Mouse (Mus musculus): Measurements from ENCODE around the gene Sema3d. TPM values are rescaled to one million over a fixed set of nuclear protein-coding genes. Genes with fewer than 3 reads are reported as not detected.

The Sema3d gene
- total RNA-seq, 1 experiment, result 0.76 TPM

GRCm38 (mm10) chr5:12579752-12580151, 196.6 kb downstream of the Sema3d start:
- H3K9me3 ChIP-seq (ENCODE audit: control insufficient read depth, insufficient read depth, low read depth, low read length), result no peaks in the 10 kb centered on the region
- H3K36me3 ChIP-seq (ENCODE audit: control insufficient read depth, insufficient read depth, low read length, poor library complexity, severe bottlenecking), result no peaks in the 10 kb centered on the region
- in situ Hi-C loops (cut with MboI; ENCODE audit: low sequenced_read_pairs in 2 of 2, unreplicated experiment in 2 of 2), result no loop called here
- H3K4me1 ChIP-seq (ENCODE audit: control insufficient read depth in 2 of 2, insufficient read depth in 2 of 2, low read length in 2 of 2, poor library complexity in 1 of 2), result no peaks in the 10 kb centered on the region
- no peak for DNase-seq (ENCODE audit: low read depth, low spot score)
- no peak overlapping the region for H3K4me3 ChIP-seq (ENCODE audit: insufficient read depth in 1 of 2, low read depth in 1 of 2, low read length in 2 of 2, poor library complexity in 1 of 2, severe bottlenecking in 1 of 2)
- no peak overlapping the region for H3K9ac ChIP-seq (ENCODE audit: insufficient read depth, low read depth, low read length, poor library complexity, severe bottlenecking)
- no peak for TF ChIP-seq ZNF384 (IDR thresholded peaks at IDR 0.05; ENCODE audit: low read depth, low read length)
- no peak for TF ChIP-seq MAFK (IDR thresholded peaks at IDR 0.05; ENCODE audit: insufficient read depth, low read depth, low read length)
- TF ChIP-seq HCFC1 (IDR thresholded peaks at IDR 0.05; ENCODE audit: borderline replicate concordance, insufficient read depth, low read length), result no peak
- no peak for TF ChIP-seq CHD2 (IDR thresholded peaks at IDR 0.05; ENCODE audit: low read depth, low read length)
- no peak for TF ChIP-seq ZC3H11A (IDR thresholded peaks at IDR 0.05; ENCODE audit: borderline replicate concordance, low read depth, low read length)
- H3K27ac ChIP-seq (ENCODE audit: insufficient read depth, low read depth, low read length, poor library complexity, severe bottlenecking), result no peak overlapping the region

- no peak for DNase-seq (ENCODE audit: low read depth, low spot score)
- H3K27ac ChIP-seq (ENCODE audit: insufficient read depth, low read depth, low read length, poor library complexity, severe bottlenecking), result no peak overlapping the region
- H3K4me3 ChIP-seq (ENCODE audit: insufficient read depth in 1 of 2, low read depth in 1 of 2, low read length in 2 of 2, poor library complexity in 1 of 2, severe bottlenecking in 1 of 2), result no peak overlapping the region
- TF ChIP-seq MAFK (IDR thresholded peaks at IDR 0.05; ENCODE audit: insufficient read depth, low read depth, low read length), result no peak
- no peak for TF ChIP-seq ZNF384 (IDR thresholded peaks at IDR 0.05; ENCODE audit: low read depth, low read length)
- TF ChIP-seq CHD2 (IDR thresholded peaks at IDR 0.05; ENCODE audit: low read depth, low read length), result no peak
- TF ChIP-seq HCFC1 (IDR thresholded peaks at IDR 0.05; ENCODE audit: borderline replicate concordance, insufficient read depth, low read length), result no peak
- TF ChIP-seq ZC3H11A (IDR thresholded peaks at IDR 0.05; ENCODE audit: borderline replicate concordance, low read depth, low read length), result no peak
- no peaks in the 10 kb centered on the region for H3K9me3 ChIP-seq (ENCODE audit: control insufficient read depth, insufficient read depth, low read depth, low read length)
- H3K4me1 ChIP-seq (ENCODE audit: control insufficient read depth in 2 of 2, insufficient read depth in 2 of 2, low read length in 2 of 2, poor library complexity in 1 of 2), result no peaks in the 10 kb centered on the region
- H3K9ac ChIP-seq (ENCODE audit: insufficient read depth, low read depth, low read length, poor library complexity, severe bottlenecking), result no peak overlapping the region
- in situ Hi-C loops (cut with MboI; ENCODE audit: low sequenced_read_pairs in 2 of 2, unreplicated experiment in 2 of 2), result no loop called here
- H3K36me3 ChIP-seq (ENCODE audit: control insufficient read depth, insufficient read depth, low read length, poor library complexity, severe bottlenecking), result no peaks in the 10 kb centered on the region
These were observed 199.4 kb downstream of the Sema3d start for GRCm38 (mm10) chr5:12582540-12582939.

GRCm38 (mm10) chr5:12583293-12583834, 200.2 kb downstream of the Sema3d start:
- Histone ChIP-seq H3K4me3 (ENCODE audit: insufficient read depth in 1 of 2, low read depth in 1 of 2, low read length in 2 of 2, poor library complexity in 1 of 2, severe bottlenecking in 1 of 2) (no peak overlapping the region), H3K27ac (ENCODE audit: insufficient read depth, low read depth, low read length, poor library complexity, severe bottlenecking) (no peak overlapping the region), H3K36me3 (ENCODE audit: control insufficient read depth, insufficient read depth, low read length, poor library complexity, severe bottlenecking) (no peaks in the 10 kb centered on the region), H3K9ac (ENCODE audit: insufficient read depth, low read depth, low read length, poor library complexity, severe bottlenecking) (no peak overlapping the region), H3K4me1 (ENCODE audit: control insufficient read depth in 2 of 2, insufficient read depth in 2 of 2, low read length in 2 of 2, poor library complexity in 1 of 2) (no peaks in the 10 kb centered on the region), H3K9me3 (ENCODE audit: control insufficient read depth, insufficient read depth, low read depth, low read length) (no peaks in the 10 kb centered on the region)
- in situ Hi-C loops (cut with MboI; ENCODE audit: low sequenced_read_pairs in 2 of 2, unreplicated experiment in 2 of 2), result no loop called here
- no peak for TF ChIP-seq ZC3H11A (IDR thresholded peaks at IDR 0.05; ENCODE audit: borderline replicate concordance, low read depth, low read length)
- TF ChIP-seq MAFK (IDR thresholded peaks at IDR 0.05; ENCODE audit: insufficient read depth, low read depth, low read length), result no peak
- no peak for TF ChIP-seq CHD2 (IDR thresholded peaks at IDR 0.05; ENCODE audit: low read depth, low read length)
- no peak for TF ChIP-seq HCFC1 (IDR thresholded peaks at IDR 0.05; ENCODE audit: borderline replicate concordance, insufficient read depth, low read length)
- DNase-seq (ENCODE audit: low read depth, low spot score), result no peak

- Histone ChIP-seq H3K4me3 (ENCODE audit: insufficient read depth in 1 of 2, low read depth in 1 of 2, low read length in 2 of 2, poor library complexity in 1 of 2, severe bottlenecking in 1 of 2) (no peak overlapping the region), H3K9me3 (ENCODE audit: control insufficient read depth, insufficient read depth, low read depth, low read length) (no peaks in the 10 kb centered on the region), H3K27ac (ENCODE audit: insufficient read depth, low read depth, low read length, poor library complexity, severe bottlenecking) (no peak overlapping the region), H3K36me3 (ENCODE audit: control insufficient read depth, insufficient read depth, low read length, poor library complexity, severe bottlenecking) (no peaks in the 10 kb centered on the region), H3K4me1 (ENCODE audit: control insufficient read depth in 2 of 2, insufficient read depth in 2 of 2, low read length in 2 of 2, poor library complexity in 1 of 2) (no peaks in the 10 kb centered on the region), H3K9ac (ENCODE audit: insufficient read depth, low read depth, low read length, poor library complexity, severe bottlenecking) (no peak overlapping the region)
- TF ChIP-seq MAFK (IDR thresholded peaks at IDR 0.05; ENCODE audit: insufficient read depth, low read depth, low read length) (no peak), ZNF384 (IDR thresholded peaks at IDR 0.05; ENCODE audit: low read depth, low read length) (no peak), ZC3H11A (IDR thresholded peaks at IDR 0.05; ENCODE audit: borderline replicate concordance, low read depth, low read length) (no peak), HCFC1 (IDR thresholded peaks at IDR 0.05; ENCODE audit: borderline replicate concordance, insufficient read depth, low read length) (no peak), CHD2 (IDR thresholded peaks at IDR 0.05; ENCODE audit: low read depth, low read length) (no peak)
- DNase-seq (ENCODE audit: low read depth, low spot score), result no peak
- in situ Hi-C loops (cut with MboI; ENCODE audit: low sequenced_read_pairs in 2 of 2, unreplicated experiment in 2 of 2), result no loop called here
These were observed 201.7 kb downstream of the Sema3d start for GRCm38 (mm10) chr5:12584886-12585285.

Data from ES-E14 (cell line).